Mouse (Mus musculus) C2C12 (cell line): ENCODE measurements around the gene Slc17a6. TPM values are rescaled to one million over a fixed set of nuclear protein-coding genes. Genes with fewer than 3 reads are reported as not detected.

ENCODE experiments used
- H3K27me3 ChIP-seq: one replicate; pipeline ENCODE4 v1.6.1; 2011; ENCODE audit not compliant: control insufficient read depth, insufficient read depth, insufficient read length
- H3K36me3 ChIP-seq: one replicate; pipeline ENCODE4 v1.6.1; 2011; ENCODE audit not compliant: control insufficient read depth, insufficient read depth
- H3K4me3 ChIP-seq: one replicate; pipeline ENCODE4 v1.5.1; 2011; ENCODE audit warnings: mild to moderate bottlenecking, control low read depth; ENCODE audit not compliant: poor library complexity, insufficient read depth, severe bottlenecking
- H3K79me2 ChIP-seq: one replicate; pipeline ENCODE4 v1.6.1; 2011; ENCODE audit not compliant: control insufficient read depth, insufficient read depth
- H3K79me3 ChIP-seq: one replicate; pipeline ENCODE4 v1.6.1; 2011; ENCODE audit warnings: low read depth, control low read depth
- H3ac ChIP-seq: one replicate; pipeline ENCODE3; 2011; ENCODE audit warnings: low read depth; ENCODE audit not compliant: control insufficient read depth, insufficient read length
- CEBPB ChIP-seq: IDR thresholded peaks from one replicate; pipeline ENCODE4 v1.6.1; 2011; ENCODE audit warnings: low read depth, mild to moderate bottlenecking, control low read depth, moderate library complexity
- CTCF ChIP-seq: IDR thresholded peaks from one replicate; pipeline ENCODE4 v1.5.1; 2011; ENCODE audit not compliant: control insufficient read depth, insufficient read depth, insufficient read length
- FOSL1 ChIP-seq: IDR thresholded peaks from one replicate; pipeline ENCODE4 v1.8.0; 2011; ENCODE audit warnings: mild to moderate bottlenecking, low read length; ENCODE audit not compliant: poor library complexity, insufficient read depth, severe bottlenecking
- MAX ChIP-seq: IDR thresholded peaks from one replicate; pipeline ENCODE4 v1.6.1; 2011; ENCODE audit warnings: mild to moderate bottlenecking, control low read depth
- MYOD1 ChIP-seq: IDR thresholded peaks from one replicate; pipeline ENCODE4 v1.6.1; 2011; ENCODE audit warnings: low read depth; ENCODE audit not compliant: control insufficient read depth, insufficient read length
- MYOG ChIP-seq: IDR thresholded peaks from one replicate; pipeline ENCODE4 v1.6.1; 2011; ENCODE audit not compliant: control insufficient read depth, insufficient read length; ENCODE audit errors: extremely low read depth
- USF1 ChIP-seq: IDR thresholded peaks from one replicate; pipeline ENCODE4 v1.6.1; 2011; ENCODE audit warnings: low read depth, mild to moderate bottlenecking, control low read depth, moderate library complexity
- polyA plus RNA-seq: library from polyadenylated mRNA; unstranded; fragments of >200 nt; fragmentation: generic; extraction: Trizol; gene quantifications from one replicate; pipeline ENCODE4 v1.2.1, GENCODE M21; 2012; ENCODE audit warnings: missing spikeins

Gene Slc17a6
- polyA plus RNA-seq, 1 experiment, result 0.05 TPM

GRCm38 (mm10) chr7:51625591-51626255 lies 3.9 kb downstream of the Slc17a6 start:
- Histone ChIP-seq H3K79me3 (no peaks in the 10 kb centered on the region), H3K27me3 (no peaks in the 10 kb centered on the region), H3K4me3 (no peak overlapping the region), H3ac (no peak overlapping the region), H3K36me3 (no peaks in the 10 kb centered on the region), H3K79me2 (no peaks in the 10 kb centered on the region)
- TF ChIP-seq MAX, result no peak
- no peak for TF ChIP-seq CTCF
- no peak for TF ChIP-seq USF1
- TF ChIP-seq FOSL1, result no peak
- TF ChIP-seq CEBPB, result no peak
- no peak for TF ChIP-seq MYOG
- TF ChIP-seq MYOD1, result no peak

- no peaks in the 10 kb centered on the region for H3K79me2 ChIP-seq
- H3K4me3 ChIP-seq, result no peak overlapping the region
- H3K79me3 ChIP-seq, result no peaks in the 10 kb centered on the region
- H3K27me3 ChIP-seq, result no peaks in the 10 kb centered on the region
- H3ac ChIP-seq, result no peak overlapping the region
- TF ChIP-seq CEBPB (no peak), MAX (no peak), FOSL1 (no peak), MYOD1 (no peak), CTCF (no peak), USF1 (no peak), MYOG (no peak)
- no peaks in the 10 kb centered on the region for H3K36me3 ChIP-seq
These were observed 4.7 kb downstream of the Slc17a6 start for GRCm38 (mm10) chr7:51626451-51627000.

GRCm38 (mm10) chr7:51627001-51627631 lies 5.3 kb downstream of the Slc17a6 start:
- H3K36me3 ChIP-seq, result no peaks in the 10 kb centered on the region
- no peak for TF ChIP-seq CTCF
- no peak for TF ChIP-seq MAX
- no peak for TF ChIP-seq MYOD1
- no peak for TF ChIP-seq FOSL1
- no peak overlapping the region for H3K4me3 ChIP-seq
- no peaks in the 10 kb centered on the region for H3K27me3 ChIP-seq
- no peak overlapping the region for H3ac ChIP-seq
- no peaks in the 10 kb centered on the region for H3K79me2 ChIP-seq
- no peaks in the 10 kb centered on the region for H3K79me3 ChIP-seq

- no peak overlapping the region for H3K4me3 ChIP-seq
- TF ChIP-seq USF1, result no peak
- TF ChIP-seq MYOG, result no peak
- TF ChIP-seq MAX, result no peak
- no peak for TF ChIP-seq CTCF
- TF ChIP-seq FOSL1, result no peak
- no peak for TF ChIP-seq MYOD1
- no peak for TF ChIP-seq CEBPB
- H3K79me2 ChIP-seq, result no peaks in the 10 kb centered on the region
- no peaks in the 10 kb centered on the region for H3K79me3 ChIP-seq
- H3K27me3 ChIP-seq, result no peaks in the 10 kb centered on the region
- no peaks in the 10 kb centered on the region for H3K36me3 ChIP-seq
- no peak overlapping the region for H3ac ChIP-seq
These were observed 5.9 kb downstream of the Slc17a6 start for GRCm38 (mm10) chr7:51627666-51628065.

- H3K27me3 ChIP-seq, result no peaks in the 10 kb centered on the region
- TF ChIP-seq MYOD1 (no peak), USF1 (no peak), MYOG (no peak), CEBPB (no peak), MAX (no peak), CTCF (no peak), FOSL1 (no peak)
These were observed 6.5 kb downstream of the Slc17a6 start for GRCm38 (mm10) chr7:51628349-51628748.

More at GRCm38 (mm10) chr7:51628349-51628748, 6.5 kb downstream of the Slc17a6 start:
- Histone ChIP-seq H3ac (no peak overlapping the region), H3K36me3 (no peaks in the 10 kb centered on the region), H3K79me3 (no peaks in the 10 kb centered on the region), H3K4me3 (no peak overlapping the region), H3K79me2 (no peaks in the 10 kb centered on the region)
